Mouse (Mus musculus) bone marrow macrophage, adult 2 months (primary cell): ENCODE measurements at regions not wholly inside any gene's neighbourhood (a gene's known extent, or its start where the extent isn't known, plus 50 kb on each side); places are given as distances from the start of the nearest gene placed in this dataset.

Experiments
- CTCF ChIP-seq: IDR thresholded peaks from 2 replicates; pipeline ENCODE4 v1.5.1; 2012; ENCODE audit warnings: low read depth, mild to moderate bottlenecking, low read length, moderate library complexity
- POLR2A ChIP-seq: IDR thresholded peaks from 2 replicates; pipeline ENCODE4 v1.6.1; 2012; ENCODE audit warnings: mild to moderate bottlenecking, low read depth, low read length, borderline replicate concordance

GRCm38 (mm10) chr4:12418086-12418485 is 246.3 kb upstream of the Fam92a start:
- no peak for TF ChIP-seq CTCF
- TF ChIP-seq POLR2A = no peak
